Mouse (Mus musculus) ovary, adult 18-20 months (tissue): Measurements from ENCODE around the gene Sema4d.
A peak's percentile ranks its signal among the peaks of the same experiment; 100 is the strongest.

Source experiments
- DNase-seq: peaks from one replicate; pipeline ENCODE4 v3.0.0; 2022; ENCODE audit warnings: low spot score, mixed read lengths

Gene Sema4d

GRCm38 (mm10) chr13:51778351-51778982, 15.1 kb downstream of the Sema4d start:
- DNase-seq = no peak

GRCm38 (mm10) chr13:51777738-51778274, 15.7 kb downstream of the Sema4d start:
- no peak for DNase-seq

- DNase-seq = peak; percentile 77
Observed at GRCm38 (mm10) chr13:51777048-51777737, 16.4 kb downstream of the Sema4d start.

- DNase-seq = no peak
Observed at GRCm38 (mm10) chr13:51776160-51776737, 17.3 kb downstream of the Sema4d start.

- DNase-seq = no peak
Observed at GRCm38 (mm10) chr13:51771802-51772206, 21.7 kb downstream of the Sema4d start.

GRCm38 (mm10) chr13:51770647-51771427, 22.7 kb downstream of the Sema4d start:
- no peak for DNase-seq

- no peak for DNase-seq
Observed at GRCm38 (mm10) chr13:51767991-51768761, 25.4 kb downstream of the Sema4d start.

- DNase-seq = no peak
Observed at GRCm38 (mm10) chr13:51767513-51767912, 26.0 kb downstream of the Sema4d start.

GRCm38 (mm10) chr13:51766756-51767155, 26.8 kb downstream of the Sema4d start:
- no peak for DNase-seq

- DNase-seq = no peak
Observed at GRCm38 (mm10) chr13:51765369-51765768, 28.2 kb downstream of the Sema4d start.

GRCm38 (mm10) chr13:51763019-51763698, 30.4 kb downstream of the Sema4d start:
- no peak for DNase-seq

- DNase-seq = no peak
Observed at GRCm38 (mm10) chr13:51761186-51761813, 32.2 kb downstream of the Sema4d start.

- DNase-seq = no peak
Observed at GRCm38 (mm10) chr13:51759256-51759987, 34.1 kb downstream of the Sema4d start.

GRCm38 (mm10) chr13:51758428-51758827, 35.1 kb downstream of the Sema4d start:
- DNase-seq = no peak

- no peak for DNase-seq
Observed at GRCm38 (mm10) chr13:51757099-51757498, 36.4 kb downstream of the Sema4d start.

GRCm38 (mm10) chr13:51756563-51756962, 37.0 kb downstream of the Sema4d start:
- DNase-seq = no peak

- DNase-seq = no peak
Observed at GRCm38 (mm10) chr13:51756019-51756418, 37.5 kb downstream of the Sema4d start.

- DNase-seq = no peak
Observed at GRCm38 (mm10) chr13:51755584-51755983, 38.0 kb downstream of the Sema4d start.

- no peak for DNase-seq
Observed at GRCm38 (mm10) chr13:51754559-51755126, 38.9 kb downstream of the Sema4d start.
